Mouse (Mus musculus): Measurements from ENCODE around the gene Ina. TPM values are rescaled to one million over a fixed set of nuclear protein-coding genes. Genes with fewer than 3 reads are reported as not detected.
"Not testable (repeated sequence)": the region's sequence is repeated elsewhere in the genome, so short reads cannot be mapped to it uniquely, and the experiment has no call there.

The Ina gene
- polyA plus RNA-seq, 1 experiment from 2014 or later, result 424 TPM

- not testable (repeated sequence) for H3K4me2 ChIP-seq (ENCODE audit: low read length); H3K27me3 ChIP-seq (ENCODE audit: control insufficient read depth, insufficient read depth, low read depth, low read length); ATAC-seq; H3K9ac ChIP-seq (ENCODE audit: low read depth, low read length); H3K36me3 ChIP-seq (ENCODE audit: control insufficient read depth, insufficient read depth, low read length); H3K4me3 ChIP-seq (ENCODE audit: low read depth, low read length); H3K4me1 ChIP-seq (ENCODE audit: control insufficient read depth, insufficient read depth, low read length); H3K9me3 ChIP-seq (replicated peaks; ENCODE audit: control insufficient read depth, low read length, poor library complexity, severe bottlenecking); H3K27ac ChIP-seq (ENCODE audit: low read length)
- 92% methylated on average over 6 of the region's 8 CpGs for WGBS
Observed at GRCm38 (mm10) chr19:46990625-46991024, 23.9 kb upstream of the Ina start.

GRCm38 (mm10) chr19:46991145-46991544 lies 23.4 kb upstream of the Ina start:
- no peak for ATAC-seq
- H3K27me3 ChIP-seq (ENCODE audit: control insufficient read depth, insufficient read depth, low read depth, low read length), result no peaks in the 10 kb centered on the region
- H3K4me3 ChIP-seq (ENCODE audit: low read depth, low read length), result no peak overlapping the region
- H3K27ac ChIP-seq (ENCODE audit: low read length), result no peak overlapping the region
- no peak overlapping the region for H3K9ac ChIP-seq (ENCODE audit: low read depth, low read length)
- peaks cover 9% of the 10 kb centered on the region; the same call in 1 of the 2 replicates for H3K4me1 ChIP-seq (ENCODE audit: control insufficient read depth, insufficient read depth, low read length)
- no peaks in the 10 kb centered on the region for H3K36me3 ChIP-seq (ENCODE audit: control insufficient read depth, insufficient read depth, low read length)
- no peak overlapping the region for H3K4me2 ChIP-seq (ENCODE audit: low read length)
- WGBS, result 8% methylated on average over 5 of the region's 5 CpGs
- H3K9me3 ChIP-seq (replicated peaks; ENCODE audit: control insufficient read depth, low read length, poor library complexity, severe bottlenecking), result no peaks in the 10 kb centered on the region

- not testable (repeated sequence) for H3K4me3 ChIP-seq (ENCODE audit: low read depth, low read length); ATAC-seq; H3K36me3 ChIP-seq (ENCODE audit: control insufficient read depth, insufficient read depth, low read length); H3K9ac ChIP-seq (ENCODE audit: low read depth, low read length); H3K4me1 ChIP-seq (ENCODE audit: control insufficient read depth, insufficient read depth, low read length); H3K4me2 ChIP-seq (ENCODE audit: low read length); H3K27ac ChIP-seq (ENCODE audit: low read length); H3K9me3 ChIP-seq (replicated peaks; ENCODE audit: control insufficient read depth, low read length, poor library complexity, severe bottlenecking); H3K27me3 ChIP-seq (ENCODE audit: control insufficient read depth, insufficient read depth, low read depth, low read length)
- 71% methylated on average over 4 of the region's 4 CpGs for WGBS
Observed at GRCm38 (mm10) chr19:46992329-46992728, 22.2 kb upstream of the Ina start.

- Histone ChIP-seq H3K27me3 (ENCODE audit: control insufficient read depth, insufficient read depth, low read depth, low read length) (no peaks in the 10 kb centered on the region), H3K27ac (ENCODE audit: low read length) (no peak overlapping the region), H3K9ac (ENCODE audit: low read depth, low read length) (no peak overlapping the region), H3K4me3 (ENCODE audit: low read depth, low read length) (no peak overlapping the region), H3K9me3 (replicated peaks; ENCODE audit: control insufficient read depth, low read length, poor library complexity, severe bottlenecking) (no peaks in the 10 kb centered on the region), H3K36me3 (ENCODE audit: control insufficient read depth, insufficient read depth, low read length) (no peaks in the 10 kb centered on the region), H3K4me1 (ENCODE audit: control insufficient read depth, insufficient read depth, low read length) (no peaks in the 10 kb centered on the region), H3K4me2 (ENCODE audit: low read length) (no peak overlapping the region)
- ATAC-seq, result no peak
- 86% methylated on average over 9 of the region's 9 CpGs for WGBS
Observed at GRCm38 (mm10) chr19:46996095-46996494, 18.4 kb upstream of the Ina start.

- 85% methylated on average over 8 of the region's 8 CpGs for WGBS
- no peak for ATAC-seq
- Histone ChIP-seq H3K4me3 (ENCODE audit: low read depth, low read length) (no peak overlapping the region), H3K4me2 (ENCODE audit: low read length) (no peak overlapping the region), H3K27me3 (ENCODE audit: control insufficient read depth, insufficient read depth, low read depth, low read length) (no peaks in the 10 kb centered on the region), H3K36me3 (ENCODE audit: control insufficient read depth, insufficient read depth, low read length) (no peaks in the 10 kb centered on the region), H3K4me1 (ENCODE audit: control insufficient read depth, insufficient read depth, low read length) (no peaks in the 10 kb centered on the region), H3K9me3 (replicated peaks; ENCODE audit: control insufficient read depth, low read length, poor library complexity, severe bottlenecking) (no peaks in the 10 kb centered on the region), H3K9ac (ENCODE audit: low read depth, low read length) (no peak overlapping the region), H3K27ac (ENCODE audit: low read length) (no peak overlapping the region)
Observed at GRCm38 (mm10) chr19:46998168-46998870, 16.2 kb upstream of the Ina start.

- no peaks in the 10 kb centered on the region for H3K36me3 ChIP-seq (ENCODE audit: control insufficient read depth, insufficient read depth, low read length)
- no peak overlapping the region for H3K4me3 ChIP-seq (ENCODE audit: low read depth, low read length)
- 82% methylated on average over 4 of the region's 4 CpGs for WGBS
- ATAC-seq, result no peak
- no peaks in the 10 kb centered on the region for H3K9me3 ChIP-seq (replicated peaks; ENCODE audit: control insufficient read depth, low read length, poor library complexity, severe bottlenecking)
- no peak overlapping the region for H3K4me2 ChIP-seq (ENCODE audit: low read length)
- H3K4me1 ChIP-seq (ENCODE audit: control insufficient read depth, insufficient read depth, low read length), result no peaks in the 10 kb centered on the region
- H3K27me3 ChIP-seq (ENCODE audit: control insufficient read depth, insufficient read depth, low read depth, low read length), result no peaks in the 10 kb centered on the region
- no peak overlapping the region for H3K9ac ChIP-seq (ENCODE audit: low read depth, low read length)
- H3K27ac ChIP-seq (ENCODE audit: low read length), result no peak overlapping the region
Observed at GRCm38 (mm10) chr19:46998953-46999352, 15.5 kb upstream of the Ina start.

GRCm38 (mm10) chr19:46999753-47000152 lies 14.7 kb upstream of the Ina start:
- Histone ChIP-seq H3K27ac (ENCODE audit: low read length) (no peak overlapping the region), H3K4me2 (ENCODE audit: low read length) (no peak overlapping the region), H3K4me3 (ENCODE audit: low read depth, low read length) (no peak overlapping the region), H3K9ac (ENCODE audit: low read depth, low read length) (no peak overlapping the region), H3K4me1 (ENCODE audit: control insufficient read depth, insufficient read depth, low read length) (no peaks in the 10 kb centered on the region), H3K9me3 (replicated peaks; ENCODE audit: control insufficient read depth, low read length, poor library complexity, severe bottlenecking) (no peaks in the 10 kb centered on the region), H3K27me3 (ENCODE audit: control insufficient read depth, insufficient read depth, low read depth, low read length) (no peaks in the 10 kb centered on the region), H3K36me3 (ENCODE audit: control insufficient read depth, insufficient read depth, low read length) (no peaks in the 10 kb centered on the region)
- no peak for ATAC-seq
- WGBS, result 91% methylated on average over 6 of the region's 6 CpGs

GRCm38 (mm10) chr19:47000357-47000756 lies 14.1 kb upstream of the Ina start:
- H3K4me2 ChIP-seq (ENCODE audit: low read length); H3K27ac ChIP-seq (ENCODE audit: low read length); H3K9ac ChIP-seq (ENCODE audit: low read depth, low read length); H3K27me3 ChIP-seq (ENCODE audit: control insufficient read depth, insufficient read depth, low read depth, low read length); H3K4me1 ChIP-seq (ENCODE audit: control insufficient read depth, insufficient read depth, low read length); H3K36me3 ChIP-seq (ENCODE audit: control insufficient read depth, insufficient read depth, low read length); H3K4me3 ChIP-seq (ENCODE audit: low read depth, low read length); H3K9me3 ChIP-seq (replicated peaks; ENCODE audit: control insufficient read depth, low read length, poor library complexity, severe bottlenecking); ATAC-seq: not testable (repeated sequence)
- 83% methylated on average over 2 of the region's 3 CpGs for WGBS

GRCm38 (mm10) chr19:47003742-47004511 lies 10.6 kb upstream of the Ina start:
- no peak for ATAC-seq
- Histone ChIP-seq H3K27me3 (ENCODE audit: control insufficient read depth, insufficient read depth, low read depth, low read length) (no peaks in the 10 kb centered on the region), H3K4me2 (ENCODE audit: low read length) (no peak overlapping the region), H3K36me3 (ENCODE audit: control insufficient read depth, insufficient read depth, low read length) (no peaks in the 10 kb centered on the region), H3K9me3 (replicated peaks; ENCODE audit: control insufficient read depth, low read length, poor library complexity, severe bottlenecking) (no peaks in the 10 kb centered on the region), H3K27ac (ENCODE audit: low read length) (no peak overlapping the region), H3K4me1 (ENCODE audit: control insufficient read depth, insufficient read depth, low read length) (no peaks in the 10 kb centered on the region), H3K4me3 (ENCODE audit: low read depth, low read length) (no peak overlapping the region), H3K9ac (ENCODE audit: low read depth, low read length) (no peak overlapping the region)
- 80% methylated on average over 6 of the region's 6 CpGs for WGBS

Data from midbrain, embryonic 16.5 days (tissue).